Mouse (Mus musculus): ENCODE results near the gene Hsd3b1.
"Not testable (repeated sequence)": the region's sequence is repeated elsewhere in the genome, so short reads cannot be mapped to it uniquely, and the experiment has no call there.

Hsd3b1 gene

GRCm38 (mm10) chr3:98859576-98859975 lies at the start of gene Hsd3b1:
Gene Hsd3b1, minus strand, starts transcription at chr3:98859794.
- no peak for DNase-seq (ENCODE audit: low spot score in 2 of 2)

- DNase-seq (ENCODE audit: low spot score in 2 of 2): no peak
Measured at GRCm38 (mm10) chr3:98897606-98898005, 38.0 kb upstream of the Hsd3b1 start.

GRCm38 (mm10) chr3:98895071-98895601 lies 35.5 kb upstream of the Hsd3b1 start:
- DNase-seq (ENCODE audit: low spot score in 2 of 2): no peak

- DNase-seq (ENCODE audit: low spot score in 2 of 2): no peak
Measured at GRCm38 (mm10) chr3:98893057-98893772, 33.6 kb upstream of the Hsd3b1 start, which contains the start of gene Hao2. Gene Hao2, minus strand, starts transcription at chr3:98893239.

- no peak for DNase-seq (ENCODE audit: low spot score in 2 of 2)
Measured at GRCm38 (mm10) chr3:98890430-98890829, 30.8 kb upstream of the Hsd3b1 start.

- DNase-seq (ENCODE audit: low spot score in 2 of 2): no peak
Measured at GRCm38 (mm10) chr3:98888206-98888605, 28.6 kb upstream of the Hsd3b1 start.

- DNase-seq (ENCODE audit: low spot score in 2 of 2): no peak
Measured at GRCm38 (mm10) chr3:98880831-98881230, 21.2 kb upstream of the Hsd3b1 start.

- DNase-seq (ENCODE audit: low spot score in 2 of 2): no peak
Measured at GRCm38 (mm10) chr3:98880216-98880615, 20.6 kb upstream of the Hsd3b1 start.

- no peak for DNase-seq (ENCODE audit: low spot score in 2 of 2)
Measured at GRCm38 (mm10) chr3:98868219-98868618, 8.6 kb upstream of the Hsd3b1 start.

- DNase-seq (ENCODE audit: low spot score in 2 of 2): no peak
Measured at GRCm38 (mm10) chr3:98862800-98863199, 3.2 kb upstream of the Hsd3b1 start.

GRCm38 (mm10) chr3:98858051-98858450 lies 1.5 kb downstream of the Hsd3b1 start:
- DNase-seq (ENCODE audit: low spot score in 2 of 2): no peak

- DNase-seq (ENCODE audit: low spot score in 2 of 2): no peak
Measured at GRCm38 (mm10) chr3:98856892-98857291, 2.7 kb downstream of the Hsd3b1 start.

- DNase-seq (ENCODE audit: low spot score in 2 of 2): no peak
Measured at GRCm38 (mm10) chr3:98855160-98855559, 4.4 kb downstream of the Hsd3b1 start.

- no peak for DNase-seq (ENCODE audit: low spot score in 2 of 2)
Measured at GRCm38 (mm10) chr3:98853685-98854084, 5.9 kb downstream of the Hsd3b1 start.

- no peak for DNase-seq (ENCODE audit: low spot score in 2 of 2)
Measured at GRCm38 (mm10) chr3:98853051-98853450, 6.5 kb downstream of the Hsd3b1 start.

- no peak for DNase-seq (ENCODE audit: low spot score in 2 of 2)
Measured at GRCm38 (mm10) chr3:98852631-98853030, 7.0 kb downstream of the Hsd3b1 start.

- DNase-seq (ENCODE audit: low spot score in 2 of 2): no peak
Measured at GRCm38 (mm10) chr3:98851853-98852252, 7.7 kb downstream of the Hsd3b1 start.

GRCm38 (mm10) chr3:98850262-98850661 lies 9.3 kb downstream of the Hsd3b1 start:
- DNase-seq (ENCODE audit: low spot score in 2 of 2): no peak

GRCm38 (mm10) chr3:98848898-98849297 lies 10.7 kb downstream of the Hsd3b1 start:
- DNase-seq (ENCODE audit: low spot score in 2 of 2): no peak

- no peak for DNase-seq (ENCODE audit: low spot score in 2 of 2)
Measured at GRCm38 (mm10) chr3:98814101-98814670, 45.4 kb downstream of the Hsd3b1 start, which contains the start of gene Hsd3b6. Gene Hsd3b6, minus strand, starts transcription at chr3:98814443.

- not testable (repeated sequence) for DNase-seq (ENCODE audit: low spot score in 2 of 2)
Measured at GRCm38 (mm10) chr3:98812653-98813052, 46.9 kb downstream of the Hsd3b1 start.

GRCm38 (mm10) chr3:98805032-98805431 lies 54.6 kb downstream of the Hsd3b1 start:
- DNase-seq (ENCODE audit: low spot score in 2 of 2): not testable (repeated sequence)

All from cerebellum, postnatal 4 days (tissue).